Mouse (Mus musculus): ENCODE results near the gene Gm28308.

Gene Gm28308

DNA sequence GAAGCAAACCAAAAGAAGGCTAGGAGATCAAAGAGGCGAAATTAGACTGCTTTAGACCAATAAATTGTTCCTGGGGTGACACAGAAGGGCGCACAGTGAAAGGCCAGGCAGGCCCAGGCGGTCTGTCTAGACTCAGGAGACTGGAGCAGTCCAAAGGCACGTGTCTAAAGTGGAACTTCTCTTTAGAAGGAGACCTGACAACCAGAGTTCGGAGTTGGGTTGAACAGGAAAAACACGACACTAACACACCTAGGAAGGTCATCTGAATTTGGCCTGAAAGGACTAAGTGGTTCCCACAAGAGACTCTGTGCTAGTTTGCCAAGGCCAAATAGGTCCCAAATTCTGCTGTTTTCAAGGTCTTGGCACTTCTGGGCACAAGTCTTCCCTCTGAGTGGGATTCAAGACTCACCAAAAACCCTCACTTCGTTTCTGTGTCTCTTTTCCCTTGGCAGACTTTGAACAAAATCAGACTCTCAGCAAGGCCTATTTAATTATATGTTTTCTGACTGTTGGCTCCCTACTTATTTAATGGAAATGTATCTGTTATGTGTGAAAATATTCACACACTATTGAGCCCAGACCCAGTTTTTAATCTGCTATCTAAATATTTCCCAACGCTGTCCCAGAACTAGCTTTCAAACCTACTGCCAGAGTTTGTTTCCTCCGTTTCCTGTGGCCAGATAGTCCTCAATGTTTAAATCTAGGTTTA lies 6.2 kb upstream of the Gm28308 start:
- no peak for DNase-seq (ENCODE audit: low spot score)

DNA sequence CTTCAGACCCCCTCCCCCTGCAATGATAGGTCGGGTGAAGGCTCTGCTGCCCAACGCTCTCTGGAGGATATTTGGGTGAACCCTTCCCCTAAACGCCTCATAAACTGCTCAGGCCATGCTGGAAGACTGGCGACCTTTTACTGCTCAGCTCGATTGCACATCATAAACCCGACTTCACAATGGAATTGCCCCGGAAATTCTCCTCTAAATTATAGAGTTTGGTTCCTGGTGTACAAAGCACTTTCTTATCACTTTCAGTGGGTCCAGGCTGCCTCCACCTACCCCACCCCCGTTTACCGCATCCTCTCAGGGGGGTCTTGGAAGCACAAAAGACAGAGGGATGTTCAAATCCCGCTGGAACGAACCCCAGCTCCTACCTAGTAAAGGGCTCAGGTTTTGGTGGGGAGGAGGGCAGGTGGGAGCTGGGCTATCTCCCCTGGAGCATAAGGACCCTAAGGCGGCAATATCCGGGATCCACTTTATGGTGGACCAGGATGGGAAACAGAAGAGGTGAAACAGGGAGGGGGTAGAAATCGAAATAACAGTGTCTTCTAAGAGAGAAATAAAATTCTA lies 5.6 kb upstream of the Gm28308 start:
- DNase-seq (ENCODE audit: low spot score), result no peak

DNA sequence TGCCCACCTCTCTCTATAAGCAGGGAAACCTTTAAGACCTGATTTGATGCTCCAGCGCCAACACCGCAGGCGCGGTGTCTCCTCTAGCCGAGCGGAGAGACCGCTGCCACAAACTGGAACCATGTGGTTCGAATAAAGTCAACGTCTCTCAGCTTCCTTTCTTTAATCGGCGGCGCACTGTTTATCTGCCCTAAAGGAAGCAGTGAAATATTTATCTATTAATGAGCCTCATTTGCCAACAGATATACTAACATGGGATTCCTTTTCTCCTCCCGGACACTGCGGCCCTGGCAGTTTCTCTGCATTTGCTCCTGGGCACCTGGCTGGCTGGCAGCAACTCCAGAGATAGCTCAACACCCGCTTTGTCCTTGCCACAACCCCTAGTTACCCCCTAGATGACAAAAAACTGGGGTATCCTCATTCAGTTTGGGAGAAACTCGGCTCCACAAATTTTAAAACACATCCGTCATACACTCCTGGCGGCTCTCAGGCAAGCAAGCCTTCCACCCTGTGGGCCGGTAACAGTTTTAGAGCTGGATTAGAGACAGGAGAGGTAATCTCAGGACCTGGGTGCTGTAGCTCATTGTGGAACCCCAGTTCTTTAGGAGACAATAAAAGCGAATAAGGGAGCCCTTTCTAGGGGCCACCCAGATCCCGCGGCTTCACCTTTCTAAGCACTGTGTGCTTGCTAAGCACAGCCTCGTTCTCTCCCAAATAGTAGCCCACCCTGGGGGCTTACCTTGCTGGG lies 4.9 kb upstream of the Gm28308 start:
- DNase-seq (ENCODE audit: low spot score), result no peak

DNA sequence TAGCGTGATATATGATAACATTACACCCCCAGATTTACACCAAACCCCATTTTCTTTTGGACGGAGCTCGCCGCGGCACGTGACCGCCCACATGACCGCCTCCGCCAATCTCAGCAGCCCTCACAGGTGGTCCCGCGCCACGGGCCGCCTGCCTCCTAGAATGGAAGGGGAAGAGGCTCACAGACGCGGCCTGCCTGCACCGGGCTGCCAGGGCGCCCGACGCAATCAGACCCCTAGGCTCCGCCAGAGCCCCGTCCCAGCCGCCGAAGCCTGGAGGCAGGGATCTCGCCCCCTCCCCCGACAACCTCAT lies 4.3 kb upstream of the Gm28308 start:
- DNase-seq (ENCODE audit: low spot score), result peak; percentile 81

DNA sequence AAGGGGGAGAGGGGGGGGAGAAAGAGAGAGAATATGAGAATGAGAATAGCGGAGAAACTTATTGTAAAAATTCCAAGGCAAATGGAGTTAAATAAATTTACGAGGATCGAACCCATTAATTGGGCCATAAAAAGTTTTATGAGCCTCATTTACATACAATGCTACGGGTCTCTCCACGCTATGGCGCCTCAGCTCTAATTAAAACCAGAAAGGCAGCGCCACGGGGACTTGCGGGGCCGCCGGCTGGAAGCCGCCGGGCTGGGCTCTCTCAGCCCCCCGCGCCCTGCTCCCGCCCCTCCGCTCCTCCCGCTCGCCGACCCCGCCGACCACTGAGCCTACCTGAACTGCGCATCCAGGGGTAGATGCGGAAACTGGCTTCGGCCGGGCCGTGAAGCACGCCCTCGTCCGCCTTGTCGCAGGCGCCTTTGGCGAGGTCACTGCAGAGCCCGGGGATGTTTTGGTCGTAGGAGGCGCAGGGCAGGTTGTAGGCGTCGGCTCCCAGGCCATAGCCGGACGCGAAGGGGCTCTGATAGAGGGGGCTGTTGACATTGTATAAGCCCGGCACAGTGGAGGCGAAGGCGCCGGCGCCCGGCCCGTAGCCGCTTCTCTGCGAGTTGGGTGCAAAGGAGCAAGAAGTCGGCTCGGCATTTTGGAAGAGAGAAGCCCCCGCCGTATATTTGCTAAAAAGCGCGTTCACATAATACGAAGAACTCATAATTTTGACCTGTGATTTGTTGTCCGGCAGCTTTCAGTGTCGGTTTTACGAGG lies 3.7 kb upstream of the Gm28308 start:
- no peak for DNase-seq (ENCODE audit: low spot score)

DNA sequence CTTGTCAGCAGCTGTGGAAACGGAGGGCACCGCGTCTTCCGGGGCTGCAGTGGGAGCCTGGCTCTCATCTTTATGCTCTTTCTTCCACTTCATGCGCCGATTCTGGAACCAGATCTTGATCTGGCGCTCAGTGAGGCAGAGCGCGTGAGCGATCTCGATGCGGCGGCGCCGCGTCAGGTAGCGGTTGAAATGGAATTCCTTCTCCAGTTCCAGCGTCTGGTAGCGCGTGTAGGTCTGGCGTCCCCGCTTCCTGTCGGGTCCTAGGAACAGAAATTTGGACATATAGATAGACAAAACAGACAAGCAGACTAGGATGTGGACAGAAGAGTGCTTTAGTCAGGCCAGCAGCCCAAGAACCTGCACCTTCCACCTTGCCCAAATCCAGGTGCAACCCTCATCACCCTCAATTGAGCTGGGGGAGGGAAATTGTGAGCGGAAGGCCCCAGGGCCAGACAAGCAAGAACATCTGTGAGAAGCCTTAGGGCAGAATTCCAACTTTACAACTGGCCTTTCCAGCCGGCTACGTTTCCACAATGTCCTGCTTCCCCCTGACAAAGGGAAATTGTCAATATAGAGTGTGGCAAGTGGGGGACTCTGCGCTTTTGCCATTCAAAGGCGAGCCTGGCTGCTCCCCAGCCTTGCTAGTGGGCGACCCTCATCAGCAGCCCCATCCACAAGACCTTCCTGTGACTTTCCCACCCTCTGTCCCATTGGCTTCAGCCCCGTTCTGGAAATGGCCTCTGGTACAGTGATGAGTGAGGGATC lies 2.8 kb upstream of the Gm28308 start:
- no peak for DNase-seq (ENCODE audit: low spot score)

DNA sequence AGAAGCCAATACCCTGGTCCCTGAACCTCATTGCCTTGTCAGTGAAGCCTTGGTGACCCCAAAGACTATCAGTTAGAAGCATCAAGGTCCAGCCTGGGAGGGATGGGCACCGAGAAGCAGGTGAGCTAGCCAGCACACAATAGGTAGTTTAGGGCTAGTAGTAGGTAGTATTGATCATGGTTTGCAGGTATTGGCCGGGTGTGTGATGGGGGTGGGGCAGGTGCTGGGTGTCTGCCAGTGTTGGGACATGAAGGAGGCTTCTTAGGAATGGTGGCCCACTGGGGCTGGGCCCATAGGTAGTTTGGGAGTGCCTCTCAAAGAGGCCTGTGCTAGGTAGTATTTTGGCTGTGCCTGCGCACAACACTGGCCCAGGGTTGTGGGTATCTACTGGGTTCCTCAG lies 1.9 kb upstream of the Gm28308 start:
- no peak for DNase-seq (ENCODE audit: low spot score)

DNA sequence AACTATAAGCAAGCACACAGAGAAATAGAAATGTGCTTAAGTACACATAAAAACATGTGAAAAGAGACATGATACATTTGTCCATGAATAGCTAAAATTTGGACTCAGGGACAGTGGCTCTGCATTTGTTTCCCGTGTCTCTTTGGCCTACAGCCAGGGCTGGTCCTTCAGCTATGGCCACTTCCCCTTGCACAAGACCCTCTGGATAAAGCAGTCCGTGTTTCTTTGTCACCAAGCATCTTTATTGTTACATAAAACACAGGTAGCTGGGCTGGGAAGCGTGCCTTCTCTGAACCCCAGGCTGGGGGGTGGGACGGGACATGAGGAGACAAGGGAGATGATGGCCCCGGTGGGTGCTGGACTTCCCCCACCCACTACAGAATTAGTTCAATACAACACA lies 1.1 kb upstream of the Gm28308 start:
- no peak for DNase-seq (ENCODE audit: low spot score)

DNA sequence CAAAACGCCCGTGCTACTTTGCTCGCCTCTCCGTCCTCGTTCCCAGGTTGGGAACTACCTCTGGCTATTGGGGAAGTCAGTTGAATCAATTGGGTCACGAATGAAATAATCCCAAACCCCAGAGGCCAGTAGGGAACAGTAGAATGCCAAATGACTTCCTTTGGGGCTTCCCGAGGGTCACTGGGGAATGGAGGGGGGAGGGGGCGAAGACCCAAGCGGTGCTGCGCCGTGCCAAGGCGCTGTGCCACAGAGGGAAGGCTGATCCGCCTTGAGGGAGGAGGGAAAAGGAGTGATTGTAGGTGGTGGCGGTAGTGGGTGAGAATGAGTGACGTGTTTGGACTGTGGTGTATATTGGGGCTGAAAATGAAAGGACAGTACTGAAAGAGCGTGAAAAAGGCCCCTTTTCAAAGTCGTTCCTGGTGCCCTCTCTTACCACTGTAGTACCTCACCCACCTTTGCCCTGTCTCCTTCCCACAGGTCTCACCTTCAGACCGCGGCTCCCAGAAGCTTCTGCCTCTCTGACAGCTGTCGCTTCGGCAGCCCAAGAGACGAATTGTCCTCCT lies 502 bp downstream of the Gm28308 start:
- DNase-seq (ENCODE audit: low spot score), result no peak

DNA sequence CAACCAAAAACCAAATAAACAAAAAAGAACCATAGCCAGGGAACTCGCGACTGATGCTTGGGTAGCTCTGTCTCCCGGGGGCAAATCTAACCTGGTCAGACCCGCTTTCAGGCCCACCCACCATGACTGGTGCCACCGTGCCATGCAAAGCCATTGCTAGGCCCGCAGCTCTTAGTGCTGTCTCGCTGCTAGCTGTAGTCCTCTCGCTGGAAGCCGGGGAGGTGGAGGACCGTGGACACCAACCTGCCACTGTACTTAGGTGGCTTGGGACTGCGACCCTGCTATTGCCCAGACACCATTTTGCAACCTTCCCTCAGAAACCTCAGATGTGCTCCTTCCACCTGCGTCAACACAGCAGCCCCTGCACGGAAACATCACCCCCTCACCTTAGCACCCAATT lies 1.2 kb downstream of the Gm28308 start:
- no peak for DNase-seq (ENCODE audit: low spot score)

DNA sequence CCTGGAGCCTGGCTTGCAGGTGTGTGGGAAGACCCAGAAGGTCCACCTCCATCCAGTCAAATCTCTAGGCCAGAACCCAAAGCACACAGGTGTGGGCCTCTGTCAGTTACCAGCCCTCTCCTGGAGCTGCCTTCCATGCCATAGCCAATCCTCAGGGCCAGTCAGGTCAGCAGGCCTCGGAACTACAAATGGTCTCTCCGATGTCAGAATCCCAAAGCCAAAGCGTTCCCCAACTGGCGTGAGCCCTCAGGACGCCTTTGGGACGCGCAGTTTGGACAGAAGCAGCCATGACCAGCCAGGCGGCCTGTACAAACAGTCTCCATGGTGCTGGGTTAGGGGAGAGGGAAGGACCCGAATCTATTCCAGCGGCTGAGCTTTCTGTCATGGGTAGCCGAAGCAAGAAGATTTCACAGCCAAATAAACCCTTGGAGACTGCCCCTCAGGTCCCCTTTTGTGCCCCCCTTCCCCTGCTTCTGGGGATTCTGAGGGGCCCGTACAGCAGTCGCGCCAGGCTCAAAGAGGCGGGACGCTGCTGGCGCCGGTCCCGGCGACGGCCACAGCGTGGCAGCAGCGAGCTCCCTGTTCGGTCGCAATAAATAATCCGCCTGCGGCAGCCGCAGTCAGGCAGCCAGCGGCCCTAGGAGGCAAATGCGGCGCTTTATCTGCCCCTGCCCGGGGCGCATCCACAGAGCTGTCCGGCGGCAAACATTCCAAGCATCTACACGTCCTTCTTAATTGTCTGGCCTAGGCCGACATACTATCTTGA lies 1.8 kb downstream of the Gm28308 start:
- DNase-seq (ENCODE audit: low spot score), result no peak

DNA sequence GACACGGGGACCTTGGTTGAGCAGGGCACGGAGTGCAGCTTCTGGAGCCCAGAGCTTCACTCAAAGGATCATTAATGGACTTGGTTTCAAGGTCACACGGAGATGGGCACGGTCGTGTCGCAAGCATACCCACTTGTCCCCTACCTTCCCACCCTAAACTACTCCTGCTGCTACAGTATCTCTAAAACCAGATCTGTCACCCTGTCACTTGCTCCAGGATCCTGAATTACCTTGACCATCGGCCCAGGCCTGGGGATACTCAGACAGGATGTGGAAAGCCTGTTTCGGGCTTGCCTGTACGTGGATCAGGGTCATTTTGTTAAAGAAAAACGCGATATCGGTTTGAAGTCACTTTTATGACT lies 3.5 kb downstream of the Gm28308 start:
- no peak for DNase-seq (ENCODE audit: low spot score)

DNA sequence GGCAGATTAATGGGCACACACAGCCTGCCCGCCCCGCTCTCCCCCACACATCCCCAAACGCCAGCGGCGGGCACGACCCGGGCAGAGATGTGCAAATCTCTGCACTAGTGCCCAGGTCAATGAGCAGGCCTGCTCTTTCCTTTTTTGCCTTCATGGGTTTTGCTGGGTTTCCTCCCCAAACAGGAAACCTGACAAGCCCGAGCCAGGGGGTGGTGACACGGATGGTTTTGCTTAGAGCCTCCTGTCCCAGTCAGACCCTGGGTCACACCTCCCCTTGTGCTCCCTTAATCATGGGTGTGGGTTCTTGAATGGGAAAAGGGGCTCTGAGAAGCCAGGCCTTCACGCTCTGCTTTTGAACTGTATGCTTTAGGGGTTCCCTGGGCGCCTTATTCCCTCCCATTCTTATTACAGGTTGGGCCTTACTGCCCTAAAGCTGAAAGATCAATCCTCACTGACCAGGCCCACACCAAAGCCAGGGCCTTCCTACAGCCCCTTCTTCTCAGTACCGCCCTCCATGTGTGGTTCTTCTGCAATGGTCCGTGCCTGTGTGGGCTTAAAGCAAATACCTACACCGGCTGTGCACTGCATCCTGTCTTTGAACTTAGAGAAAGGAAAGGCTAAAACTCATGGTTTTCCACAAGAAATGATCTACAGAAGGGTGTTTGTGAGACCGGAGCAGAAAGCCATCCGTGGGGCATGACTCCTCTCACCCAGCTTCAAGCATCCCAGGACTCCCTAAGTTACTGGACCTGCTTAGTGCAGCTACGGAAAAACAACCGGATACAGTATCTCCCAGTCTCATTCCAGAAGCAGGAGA lies 4.1 kb downstream of the Gm28308 start:
- DNase-seq (ENCODE audit: low spot score), result no peak

DNA sequence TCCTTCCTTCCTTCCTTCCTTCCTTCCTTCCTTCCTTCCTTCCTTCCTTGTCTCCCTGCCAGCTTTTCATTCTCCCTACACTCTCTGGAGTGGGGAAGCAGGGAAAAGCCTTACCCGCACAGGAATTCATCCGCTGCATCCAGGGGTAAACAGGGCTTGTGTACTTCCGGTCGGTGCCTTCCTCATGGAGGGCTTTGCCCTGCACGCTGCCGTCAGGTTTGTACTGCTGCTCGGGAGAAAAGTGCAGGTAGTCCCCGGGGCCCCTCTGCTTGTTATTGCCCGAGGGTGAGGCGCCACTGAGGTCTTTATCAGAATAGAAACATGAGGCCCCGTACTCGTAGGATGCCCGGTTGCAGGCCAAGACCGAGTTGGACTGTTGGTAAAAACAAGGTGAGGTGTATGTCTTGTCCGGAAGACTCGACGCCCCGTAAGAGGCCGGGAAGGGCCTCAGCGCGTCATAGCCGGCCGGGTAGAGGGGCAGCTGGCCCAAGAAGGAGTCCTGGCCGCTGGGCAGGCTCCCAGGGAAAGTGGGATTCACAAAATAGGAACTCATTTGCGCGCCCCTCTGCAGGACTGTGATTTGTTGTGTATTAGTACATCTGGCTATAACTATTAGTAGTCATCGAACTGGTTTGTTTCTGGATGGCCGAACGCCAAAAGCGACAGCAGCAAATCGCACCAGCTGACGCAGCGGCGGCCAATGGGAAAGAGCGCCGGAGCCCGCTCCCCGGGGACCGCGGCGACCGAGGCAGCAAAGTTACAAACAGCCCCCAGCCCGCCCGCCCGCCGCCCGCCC lies 4.9 kb downstream of the Gm28308 start, which contains the start of gene Hoxa6:
TSS of gene Hoxa6 (minus strand) at position 651 of the 796 bp plus-strand sequence.
- DNase-seq (ENCODE audit: low spot score), result no peak

DNA sequence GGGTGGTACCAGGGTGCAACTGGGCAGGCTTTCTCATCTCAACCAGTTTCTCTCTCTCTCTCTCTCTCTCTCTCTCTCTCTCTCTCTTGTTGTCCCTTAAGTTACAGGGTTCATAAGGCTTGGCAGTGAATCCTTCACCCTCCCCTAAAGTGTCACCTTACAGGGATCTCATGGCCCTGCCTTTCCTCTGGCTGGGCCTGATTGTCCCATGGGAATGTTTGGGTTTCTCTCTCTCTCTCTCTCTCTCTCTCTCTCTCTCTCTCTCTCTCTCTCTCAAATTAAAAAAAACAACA lies 5.5 kb downstream of the Gm28308 start:
- DNase-seq (ENCODE audit: low spot score), result no peak

DNA sequence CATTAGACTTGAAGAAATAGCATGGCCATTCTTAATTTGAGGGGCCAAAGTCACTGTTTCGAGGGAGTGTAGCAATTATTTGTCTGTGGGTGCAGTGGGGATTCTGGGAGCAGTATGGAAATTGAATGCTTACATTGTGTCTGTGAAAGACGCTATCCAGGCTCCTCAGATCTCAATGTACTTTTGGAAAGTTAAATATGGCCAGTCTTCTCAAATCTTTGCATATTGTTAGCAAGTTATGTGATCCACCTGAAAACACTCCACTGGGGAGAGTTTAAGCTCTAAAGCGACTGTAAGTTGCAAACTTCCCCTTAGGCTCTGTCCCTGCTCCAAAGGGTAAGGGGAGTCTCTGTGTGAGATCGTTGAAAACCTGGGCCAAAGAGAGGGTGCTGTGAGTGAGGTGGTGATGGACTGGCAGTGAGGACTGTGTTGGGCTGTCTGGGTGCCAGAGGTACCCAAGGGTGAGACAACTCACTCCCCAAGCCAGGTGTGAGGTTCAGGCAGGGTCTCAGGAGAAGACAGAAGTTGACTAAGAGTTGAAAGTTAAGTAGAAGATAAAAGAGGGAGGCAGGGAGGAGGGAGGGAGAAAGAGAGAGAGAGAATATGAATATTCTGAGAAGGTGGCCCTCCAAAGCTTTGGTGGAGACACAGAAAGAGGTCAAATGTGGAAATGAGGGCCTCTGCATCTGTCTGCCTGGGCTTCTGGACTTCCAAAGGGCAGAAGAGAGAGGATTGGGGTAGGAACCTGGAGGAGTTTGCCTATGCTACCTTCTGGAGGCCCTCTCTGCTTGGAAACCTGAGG lies 6.1 kb downstream of the Gm28308 start:
- DNase-seq (ENCODE audit: low spot score), result no peak

DNA sequence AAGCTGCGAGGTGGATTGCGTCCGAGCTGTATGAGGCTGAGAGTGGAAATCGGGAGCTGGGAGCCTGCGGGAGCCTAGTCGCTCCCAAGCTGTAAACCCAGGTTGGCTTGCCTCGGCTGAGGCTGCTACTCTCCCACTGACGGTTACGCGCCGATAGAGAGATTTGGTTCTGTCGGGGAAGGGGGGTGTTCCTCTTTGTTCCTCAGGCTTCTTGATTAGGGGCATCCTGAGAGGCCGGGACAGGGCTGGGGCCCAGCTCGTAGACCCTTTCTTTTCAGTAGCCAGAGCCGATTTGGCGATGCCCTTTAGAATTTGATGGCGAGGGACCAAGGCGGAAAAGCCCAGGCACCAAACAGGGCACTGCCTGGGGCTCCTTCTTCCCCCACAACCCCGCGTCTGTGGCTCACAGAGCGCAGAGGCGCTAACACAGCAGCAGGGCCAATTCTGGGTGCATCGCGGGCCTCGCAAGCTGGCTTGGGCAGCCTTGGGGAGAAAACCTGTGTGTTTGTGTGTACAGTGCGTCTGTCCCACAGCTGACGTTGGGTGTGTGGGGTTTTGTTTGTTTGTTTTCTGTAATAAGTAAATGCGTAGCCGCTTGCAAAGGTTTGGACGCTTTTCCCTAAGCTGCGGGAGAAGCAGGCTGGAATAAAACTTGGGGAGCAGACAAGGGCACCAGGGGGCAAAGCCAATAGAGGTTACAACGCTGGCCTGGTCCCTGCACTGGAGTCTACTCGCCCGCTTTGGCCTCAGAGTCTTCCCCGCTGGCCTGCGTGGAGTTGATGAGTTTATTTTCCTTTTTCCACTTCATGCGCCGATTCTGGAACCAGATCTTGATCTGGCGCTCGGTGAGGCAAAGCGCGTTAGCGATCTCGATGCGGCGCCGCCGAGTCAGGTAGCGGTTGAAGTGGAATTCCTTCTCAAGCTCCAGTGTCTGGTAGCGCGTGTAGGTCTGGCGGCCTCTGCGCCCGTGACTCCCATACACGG lies 7.2 kb downstream of the Gm28308 start:
- no peak for DNase-seq (ENCODE audit: low spot score)
